Mouse (Mus musculus) fibroblast of lung, adult 2 months (primary cell): ENCODE measurements around the gene Cntn2.
A peak's percentile ranks its signal among the peaks of the same experiment; 100 is the strongest.

Experiments
- DNase-seq: peaks from one replicate; pipeline ENCODE4 v3.0.0-alpha.2; 2011; ENCODE audit warnings: low read depth

The Cntn2 gene

DNA sequence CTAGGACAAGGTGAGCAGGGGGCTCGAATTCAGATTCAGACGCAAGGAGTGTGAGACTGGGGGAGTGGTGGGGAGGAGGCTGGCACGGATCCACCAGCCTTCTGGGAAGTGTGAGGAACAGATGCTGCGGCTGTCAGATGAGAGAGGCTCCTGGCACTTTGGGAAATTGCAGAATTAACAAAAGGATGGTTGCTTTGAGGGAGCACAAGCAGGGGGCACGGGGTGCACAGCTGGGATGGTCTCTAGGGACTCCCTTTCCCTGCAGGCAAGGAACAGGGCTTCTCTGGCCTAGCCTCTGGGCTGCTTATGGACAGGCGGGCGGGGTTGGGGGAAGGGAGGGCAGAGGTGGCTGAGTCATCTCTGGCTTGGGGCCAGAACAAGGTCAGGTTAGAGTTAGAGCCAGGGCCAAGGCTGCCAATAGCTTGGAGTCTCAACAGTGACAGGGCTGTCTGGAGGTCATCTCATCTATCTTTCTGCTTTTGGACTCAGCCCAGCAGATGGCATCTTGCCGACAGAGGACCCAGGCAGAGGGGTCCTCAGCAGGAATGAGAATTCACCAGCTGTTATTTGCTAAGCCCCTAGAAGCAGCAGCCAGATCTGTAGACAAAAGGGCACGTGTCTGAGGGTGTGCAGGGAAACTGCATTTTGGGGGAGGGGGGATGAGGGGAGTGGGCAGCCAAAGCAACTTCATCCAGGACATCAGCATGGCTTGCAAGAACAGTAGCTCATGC, 15.0 kb upstream of the Cntn2 start:
- peak; percentile 32 for DNase-seq

DNA sequence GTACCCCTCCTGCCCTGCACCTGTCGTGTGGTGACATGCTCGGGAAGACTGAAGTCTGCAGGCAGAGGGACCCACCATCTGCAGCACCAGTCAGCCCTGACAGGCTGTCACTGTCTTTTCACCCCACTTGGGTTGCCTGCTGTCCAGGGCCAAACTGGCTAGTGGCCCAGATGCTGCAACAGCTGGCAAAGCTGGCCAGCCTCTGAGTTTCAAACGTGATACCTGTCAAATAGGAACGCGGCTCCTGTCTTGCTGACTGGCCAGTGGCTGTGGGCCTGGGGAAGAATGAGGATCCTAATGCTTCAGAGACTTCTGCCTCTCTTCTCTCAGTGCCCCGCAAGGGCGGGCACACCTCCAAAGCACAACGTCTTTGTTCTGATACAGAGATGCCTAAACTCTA, 733 bp upstream of the Cntn2 start:
- DNase-seq = no peak

DNA sequence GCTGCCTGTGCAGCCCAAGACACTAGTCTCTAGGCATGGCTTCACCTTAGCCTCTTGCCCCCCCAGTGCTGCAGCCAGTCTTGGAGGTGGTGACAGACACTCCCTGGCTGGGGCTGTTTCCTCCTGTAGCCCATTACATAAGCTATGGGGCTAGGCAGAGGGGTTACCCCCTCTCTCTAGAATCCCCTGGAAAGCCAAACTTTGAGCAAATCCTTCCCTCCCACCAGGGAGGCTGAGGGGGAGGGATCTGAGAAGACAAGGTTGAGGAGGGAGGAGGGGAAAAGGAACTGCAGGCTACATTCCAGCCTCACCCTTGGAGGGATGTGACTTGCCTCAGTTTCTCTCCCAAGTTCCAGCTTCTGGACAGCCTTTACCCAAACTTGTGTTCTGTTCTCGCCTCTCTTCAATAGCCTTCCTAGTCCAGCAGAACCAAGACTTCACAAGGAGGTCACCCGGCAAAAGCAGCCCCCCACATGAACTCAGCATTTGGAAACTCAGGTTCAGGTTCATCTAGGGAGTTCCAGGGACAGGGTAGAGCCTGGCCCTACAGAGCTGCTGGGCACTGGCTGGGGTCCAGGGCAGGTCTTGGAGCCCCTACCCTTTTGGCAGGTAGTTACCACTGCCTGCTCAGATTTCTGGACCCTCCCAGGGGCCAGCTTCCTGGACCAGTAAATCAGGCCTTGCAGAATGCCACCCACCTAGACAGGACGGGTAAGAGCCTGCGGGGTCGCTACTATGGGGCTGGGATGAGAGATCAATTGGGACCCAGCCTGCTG, 1.0 kb downstream of the Cntn2 start:
- no peak for DNase-seq

DNA sequence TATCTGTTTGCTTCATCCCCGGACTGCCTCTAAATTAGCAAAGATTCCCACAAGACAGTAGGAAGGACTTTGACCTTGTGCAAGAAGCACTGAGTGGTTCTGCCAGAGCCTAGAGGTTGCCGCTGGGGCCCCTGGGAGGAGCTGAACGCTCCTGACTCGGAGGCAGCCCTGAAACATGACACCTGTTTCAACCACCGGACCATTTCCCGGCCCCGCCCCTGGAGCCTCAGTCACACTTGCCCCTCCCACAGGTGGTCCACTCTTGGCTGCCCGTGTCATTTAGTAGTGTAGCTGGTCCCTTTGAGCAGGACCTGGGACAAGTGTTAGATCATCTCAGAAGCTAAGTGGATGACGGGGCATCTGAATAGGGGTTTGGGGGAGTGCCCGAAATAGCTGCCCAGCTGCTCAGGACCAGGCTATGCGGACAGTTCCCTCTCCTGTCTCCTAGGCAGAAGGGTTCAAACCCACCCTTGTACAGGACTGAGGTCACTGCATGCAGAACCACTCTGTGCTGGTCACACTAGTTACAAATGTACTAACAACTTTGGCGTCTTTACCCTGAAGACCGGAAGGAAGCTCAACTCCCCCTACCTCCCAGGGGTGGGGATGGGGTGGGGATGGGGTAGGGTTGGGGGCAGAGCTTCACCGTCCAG, 1.8 kb downstream of the Cntn2 start:
- DNase-seq = no peak

DNA sequence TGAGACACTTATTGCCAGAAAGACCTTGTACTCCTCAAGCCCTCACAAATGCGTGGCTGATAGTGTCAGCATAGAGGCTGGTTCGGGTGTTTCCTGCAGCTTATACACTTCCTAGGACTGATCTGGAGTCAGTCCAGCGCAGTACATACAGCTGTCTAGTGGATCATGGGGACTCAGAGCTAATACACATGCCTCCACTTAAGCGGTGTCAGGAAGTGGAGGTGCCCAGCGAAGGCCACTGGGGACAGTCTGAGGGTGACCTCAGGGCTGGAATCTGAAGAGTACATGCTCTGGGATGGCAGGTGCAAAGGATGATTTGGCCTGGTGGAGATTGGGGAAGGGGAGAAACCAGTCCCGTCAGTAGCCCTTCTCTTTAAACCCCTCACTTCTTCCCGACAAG, 2.4 kb downstream of the Cntn2 start:
- no peak for DNase-seq

DNA sequence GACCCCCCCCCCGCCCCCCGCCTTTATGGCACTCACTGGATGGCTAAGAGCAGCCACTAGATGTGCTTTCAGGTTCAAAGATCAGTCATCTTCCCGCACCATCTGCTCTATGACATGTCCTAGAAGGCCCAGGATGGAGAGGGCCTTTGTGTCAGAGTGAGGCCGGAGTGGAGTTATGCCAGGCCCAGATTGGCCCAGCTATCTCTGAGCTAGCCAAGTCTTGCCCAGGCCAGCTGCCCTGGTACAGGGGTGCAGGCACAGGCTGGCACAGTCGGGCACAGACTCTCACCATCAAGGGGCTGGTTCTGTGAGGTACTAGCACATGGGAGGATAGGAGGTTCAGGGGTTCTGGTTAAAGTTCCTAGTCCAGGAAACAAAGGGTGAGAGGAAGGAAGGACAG, 5.3 kb downstream of the Cntn2 start:
- no peak for DNase-seq

DNA sequence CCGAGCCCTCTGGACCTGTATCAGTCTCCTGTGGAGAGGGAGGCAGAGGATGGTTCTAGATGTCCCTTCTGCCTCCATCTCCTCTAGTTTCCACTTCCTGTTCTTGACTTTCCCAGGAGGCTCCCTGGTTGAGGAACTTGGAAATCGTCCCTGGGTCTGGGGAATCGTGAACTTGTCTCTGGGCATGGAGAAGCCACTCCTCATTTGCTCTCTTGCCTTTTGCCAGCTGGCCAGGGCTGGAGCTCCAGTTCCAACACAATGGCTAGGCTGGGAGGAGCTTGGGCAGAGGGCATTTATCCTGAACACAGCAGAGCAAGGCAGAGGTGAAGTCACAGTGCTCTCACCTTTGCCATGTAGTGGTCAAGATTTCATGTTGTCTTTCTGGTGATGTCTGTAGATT, 6.6 kb downstream of the Cntn2 start:
- no peak for DNase-seq

DNA sequence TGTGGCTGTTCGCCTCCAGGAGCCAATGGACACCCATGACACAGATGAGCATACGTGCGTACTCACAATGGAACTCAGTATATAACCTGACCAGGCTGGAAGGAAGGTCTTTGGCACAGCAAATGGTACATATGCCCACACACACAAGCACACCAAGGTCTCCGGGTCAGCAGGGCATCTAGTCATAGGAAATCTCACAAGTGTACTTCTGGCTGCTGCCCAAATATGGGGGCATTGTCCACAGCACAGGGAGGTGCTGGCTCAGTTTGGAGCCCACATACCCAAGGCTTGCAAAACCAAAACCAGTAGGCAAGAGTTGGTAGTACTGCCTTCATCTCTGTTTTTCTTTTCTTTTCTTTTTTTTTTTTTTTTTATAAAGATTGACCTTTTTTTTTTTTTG, 7.5 kb downstream of the Cntn2 start:
- DNase-seq = no peak

DNA sequence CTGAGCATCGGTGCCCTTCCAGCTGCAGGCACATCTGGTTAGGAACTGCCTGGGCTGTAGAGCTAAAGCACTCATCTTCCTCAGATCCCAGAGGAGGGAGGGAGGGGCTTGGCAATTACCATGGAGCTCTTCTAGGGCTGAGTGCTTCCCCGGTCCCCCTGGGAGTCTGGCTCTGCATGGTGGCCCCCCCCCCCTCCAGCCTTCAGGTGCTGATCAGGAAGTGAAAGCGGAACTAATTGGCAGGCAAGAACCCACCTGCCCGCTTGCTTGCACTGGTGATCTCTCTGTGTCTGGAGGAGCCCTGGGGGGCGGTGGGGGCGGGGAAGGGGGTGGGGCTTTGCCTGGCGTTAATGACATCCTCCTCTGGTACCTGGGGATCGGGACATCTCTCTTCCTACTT, 9.2 kb downstream of the Cntn2 start:
- DNase-seq = no peak

DNA sequence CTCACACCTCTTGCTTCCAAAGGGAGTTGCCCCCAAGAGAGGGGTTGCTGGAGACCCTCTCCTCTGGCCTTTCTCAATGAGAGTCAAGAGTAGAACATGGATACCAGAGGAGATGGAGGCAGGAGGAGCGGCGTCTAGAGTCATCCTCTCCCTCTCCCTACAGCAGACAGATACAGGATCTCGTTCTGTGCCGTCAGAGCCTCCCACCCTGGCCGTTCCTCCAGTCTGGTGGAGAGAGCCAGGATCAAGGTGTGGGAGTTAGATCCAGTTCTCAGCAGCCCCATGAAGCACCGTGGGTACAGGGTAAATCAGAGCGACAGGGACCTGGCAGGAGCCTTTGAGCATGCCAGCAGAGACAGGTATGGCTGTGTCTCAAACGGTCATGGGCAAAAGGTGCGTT, 10.5 kb downstream of the Cntn2 start:
- no peak for DNase-seq

DNA sequence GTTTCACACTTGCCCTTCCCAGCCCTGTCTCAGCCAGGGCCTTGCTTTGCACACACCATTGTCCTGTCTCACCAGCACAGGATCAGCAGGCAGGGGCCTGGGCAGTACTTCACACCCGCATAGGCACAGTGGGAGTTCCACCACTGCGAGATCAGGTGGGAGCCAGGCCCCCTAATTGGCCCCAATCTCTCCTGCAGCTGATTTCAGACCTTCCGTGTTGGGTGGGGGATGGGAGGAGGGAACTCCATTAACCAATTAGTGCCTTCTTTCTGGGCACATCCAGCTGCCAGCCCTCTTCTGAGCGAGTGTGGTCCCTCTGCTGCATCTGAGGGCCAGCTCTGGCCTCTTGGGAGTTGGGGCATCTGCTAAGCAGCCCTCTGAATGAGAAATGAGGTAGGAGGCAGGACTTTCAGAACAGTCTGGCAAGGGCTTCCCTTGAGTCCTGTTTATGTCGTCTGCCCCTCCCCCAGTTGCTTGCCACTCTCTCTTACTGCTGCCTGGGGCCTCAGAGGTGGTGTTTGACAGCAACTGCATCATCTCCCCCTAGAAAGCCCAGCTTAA, 12.3 kb downstream of the Cntn2 start:
- no peak for DNase-seq

DNA sequence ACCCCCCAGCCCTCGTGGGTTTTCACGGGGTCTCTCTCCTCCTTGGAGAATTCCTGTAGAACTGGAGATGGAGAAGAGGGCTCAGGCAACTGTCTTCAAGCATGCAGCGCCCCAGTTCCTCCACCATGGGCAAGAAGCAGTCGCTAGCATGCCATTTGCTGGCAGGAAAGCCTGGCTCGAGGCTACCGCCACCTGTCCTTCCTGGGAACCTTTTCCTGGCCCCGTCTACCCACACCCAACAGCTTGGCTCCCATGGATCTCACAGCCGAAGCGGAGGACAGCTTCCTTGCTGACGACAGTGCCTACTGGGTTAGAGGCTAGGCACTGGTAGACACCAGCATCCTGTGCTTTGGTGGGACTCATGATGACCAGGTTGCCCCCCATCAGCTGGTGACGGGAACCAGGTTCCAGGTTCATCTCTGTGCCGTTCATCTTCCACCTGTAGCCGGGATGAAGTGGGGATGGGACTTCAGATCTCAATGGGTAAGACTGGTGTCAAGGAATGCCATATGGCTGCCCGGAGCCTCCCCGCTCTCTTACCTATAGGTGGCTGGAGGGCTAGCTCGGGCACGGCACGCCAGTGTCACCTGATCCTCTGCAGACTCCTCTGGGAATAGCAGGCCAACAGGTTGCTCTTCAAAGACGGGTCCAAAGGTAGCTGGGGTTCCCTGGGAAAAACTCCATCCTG, 14.3 kb downstream of the Cntn2 start:
- no peak for DNase-seq

DNA sequence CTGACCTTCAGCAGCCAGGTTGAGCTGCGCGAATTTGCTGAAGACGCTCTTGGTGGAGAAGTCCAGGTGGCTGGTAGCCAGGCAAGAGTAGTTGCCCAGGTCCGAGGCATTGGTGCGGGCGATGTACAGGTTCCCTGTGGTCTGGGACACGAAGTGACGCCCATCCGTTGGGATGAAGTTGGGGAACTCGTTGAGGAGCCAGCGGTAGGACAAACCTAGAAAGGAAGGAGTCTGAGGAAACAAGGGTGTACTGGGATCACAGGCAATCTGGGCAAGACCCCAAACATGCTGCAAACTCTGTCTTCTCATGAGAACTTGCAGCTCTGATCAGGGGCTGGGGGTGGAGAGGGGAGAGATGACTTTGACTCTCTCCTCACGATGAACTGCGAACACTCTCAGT, 15.0 kb downstream of the Cntn2 start:
- DNase-seq = no peak

DNA sequence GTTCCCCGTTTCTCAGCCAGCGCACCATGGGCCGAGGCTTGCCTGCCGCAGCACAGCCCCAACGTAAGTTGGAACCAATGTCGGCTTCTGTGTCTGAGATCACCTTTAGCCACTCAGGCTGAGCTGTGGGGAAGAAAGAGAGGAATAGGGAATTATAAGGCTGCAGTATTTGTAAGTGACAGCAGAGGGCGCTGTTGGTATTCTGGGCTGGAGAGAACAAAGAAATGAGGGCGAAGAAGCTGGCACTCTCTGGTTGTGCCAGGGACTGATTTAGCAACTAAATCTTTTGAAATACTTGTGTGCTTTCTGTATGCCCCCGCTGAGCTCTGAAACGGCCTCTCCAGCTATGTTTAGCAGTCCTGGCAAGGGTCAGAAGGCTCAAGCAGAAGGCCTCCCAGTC, 17.2 kb downstream of the Cntn2 start:
- peak; percentile 40 for DNase-seq

DNA sequence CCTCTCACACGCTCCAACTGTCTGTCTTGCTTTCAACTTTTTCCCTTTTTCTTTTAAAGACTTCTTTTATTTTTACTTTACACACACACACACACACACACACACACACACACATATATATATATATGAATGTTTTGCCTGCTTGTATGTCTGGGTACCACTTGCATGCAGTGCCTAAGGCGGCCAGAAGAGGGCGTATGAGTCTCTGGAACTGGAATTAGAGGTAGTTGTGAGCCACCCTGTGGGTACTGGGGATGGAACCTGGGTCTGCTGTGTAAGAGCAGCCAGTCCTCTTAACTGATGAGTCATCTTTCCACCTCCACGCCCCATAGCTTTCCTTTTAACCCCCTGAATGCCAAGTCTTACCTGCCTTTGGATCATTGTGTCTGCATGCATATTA, 19.1 kb downstream of the Cntn2 start:
- DNase-seq = no peak

DNA sequence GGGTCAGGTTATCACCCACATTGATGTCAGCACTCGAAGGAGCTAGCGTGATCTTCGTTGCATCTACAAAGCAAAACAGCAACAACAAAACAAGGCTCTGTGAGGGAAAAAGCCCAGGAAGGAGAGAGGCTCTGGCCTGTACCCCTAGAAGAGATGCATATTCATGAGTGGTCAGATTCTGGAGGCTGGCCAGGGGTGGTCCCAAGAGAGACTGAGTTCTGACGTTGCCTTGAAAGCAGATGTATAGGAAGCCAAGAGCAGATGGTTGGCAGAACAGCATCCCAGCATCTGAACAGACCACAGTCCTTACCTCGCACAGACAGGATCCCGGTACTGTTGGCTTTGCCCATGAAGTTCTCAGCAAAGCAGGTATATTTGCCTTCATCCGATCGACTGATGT, 20.0 kb downstream of the Cntn2 start:
- DNase-seq = no peak

DNA sequence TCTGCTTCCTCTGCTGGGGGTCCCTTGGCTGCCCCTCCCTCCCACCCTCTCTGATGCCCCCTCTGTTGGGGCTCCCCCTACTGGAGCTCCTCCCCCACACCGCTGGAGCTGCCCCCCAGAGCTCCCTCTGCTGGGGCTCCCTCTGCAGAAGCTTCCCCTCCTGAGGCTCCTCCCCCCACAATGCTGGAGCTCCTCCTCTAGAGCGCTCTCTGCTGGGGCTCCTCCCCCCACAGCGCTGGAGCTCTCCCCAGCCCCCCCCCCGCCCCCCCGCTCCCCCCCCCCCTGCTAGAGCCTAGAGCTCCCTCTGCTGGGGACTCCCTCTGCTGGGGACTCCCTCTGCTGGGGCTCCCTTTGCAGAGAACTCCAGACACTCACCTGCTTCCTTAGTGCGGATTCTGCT, 22.3 kb downstream of the Cntn2 start:
- DNase-seq = no peak

DNA sequence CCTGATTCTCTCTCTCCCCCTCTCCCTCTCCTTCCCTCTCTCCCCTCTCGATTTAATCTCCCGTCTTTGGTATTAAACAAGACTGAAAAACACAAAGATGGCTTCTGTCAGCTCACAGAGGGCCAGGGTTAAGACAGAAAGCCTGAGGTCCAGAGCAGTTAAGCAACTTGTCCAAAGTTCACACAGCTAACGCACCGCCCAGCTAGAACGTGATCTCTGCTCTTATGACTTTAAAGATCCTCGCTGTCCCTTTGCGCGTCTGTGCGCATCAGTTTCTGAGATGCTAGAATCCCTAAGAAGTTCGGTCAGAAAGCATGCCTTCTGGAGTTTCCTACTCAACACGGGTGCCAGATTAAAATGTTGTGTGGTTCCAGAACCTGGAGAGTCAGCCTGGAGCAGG, 23.3 kb downstream of the Cntn2 start:
- DNase-seq = no peak

DNA sequence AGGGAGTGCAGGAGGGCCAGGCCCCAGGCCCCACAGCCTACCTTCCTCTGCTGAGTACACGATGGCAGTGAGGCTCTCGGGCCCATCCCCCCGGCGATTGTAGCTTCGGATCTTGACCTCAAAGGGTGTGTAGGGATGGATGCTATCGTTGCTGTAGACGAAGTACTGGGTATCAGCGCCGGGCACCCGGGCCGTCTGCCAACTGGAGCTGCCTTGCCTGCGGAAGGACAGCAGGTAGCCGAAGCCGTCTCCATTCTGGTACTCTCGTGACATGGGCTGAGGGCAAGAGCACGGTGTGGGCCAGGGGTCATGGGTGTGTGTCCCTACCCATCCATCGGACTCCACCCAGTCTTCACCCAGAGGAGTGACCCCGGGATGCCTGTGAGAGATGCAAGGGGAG, 24.4 kb downstream of the Cntn2 start:
- no peak for DNase-seq

DNA sequence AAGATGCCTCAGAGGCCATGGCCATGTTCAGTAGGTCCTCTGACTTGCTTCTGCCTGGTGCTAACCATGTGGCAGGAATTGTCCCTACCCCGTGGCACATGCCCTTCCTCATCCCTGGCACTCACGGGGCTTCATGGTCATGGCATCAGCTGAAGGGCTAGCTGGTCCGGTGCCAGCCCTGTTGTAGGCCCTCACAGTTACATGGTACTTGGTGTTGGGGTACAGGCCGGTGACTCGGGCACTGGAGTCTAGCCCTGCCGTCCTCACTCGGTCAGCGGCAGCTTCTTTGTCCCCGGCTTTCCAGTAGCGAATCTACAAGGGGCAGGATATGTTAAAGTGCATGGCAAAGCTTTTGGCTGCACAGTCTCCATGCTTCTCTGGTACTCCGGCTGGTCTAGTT, 26.3 kb downstream of the Cntn2 start:
- DNase-seq = no peak

DNA sequence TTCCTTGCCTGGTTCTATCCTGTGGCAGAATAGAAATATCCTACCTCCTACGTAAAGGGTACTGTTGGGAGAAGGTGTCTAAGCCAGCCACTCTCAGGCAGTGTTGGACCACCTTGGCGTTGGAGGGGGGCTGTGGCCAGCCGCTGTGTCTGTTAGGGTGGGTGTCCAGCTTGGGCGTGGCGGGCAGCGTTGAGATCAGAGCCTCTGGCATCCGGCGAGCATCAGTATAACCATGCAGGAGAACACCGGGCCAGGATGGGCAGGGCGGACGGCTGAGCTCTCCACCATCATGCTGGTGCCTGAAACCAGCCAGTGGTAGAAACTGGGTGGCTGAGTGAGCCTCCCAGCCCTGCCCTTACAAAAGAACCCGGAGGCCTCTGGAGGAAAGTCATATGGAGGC, 27.7 kb downstream of the Cntn2 start:
- no peak for DNase-seq

DNA sequence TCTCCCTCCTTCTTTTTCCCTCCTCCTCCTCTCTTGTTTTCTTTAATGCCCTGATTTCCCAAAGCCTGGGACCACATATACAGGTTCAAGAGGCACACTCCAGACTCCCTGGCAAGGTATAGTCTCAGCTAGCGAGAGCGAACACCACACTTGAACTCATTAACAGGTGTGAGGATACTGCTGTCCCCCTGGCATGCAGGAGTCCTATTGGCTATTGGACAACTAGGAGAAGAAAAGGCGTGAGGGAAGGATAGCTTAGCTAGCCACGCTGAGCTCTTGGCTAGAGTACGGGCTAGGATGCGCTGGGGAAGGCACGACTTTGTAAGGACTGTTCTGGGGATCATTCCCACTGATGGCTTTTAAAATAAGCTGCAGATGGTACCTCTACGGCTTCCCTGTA, 30.9 kb downstream of the Cntn2 start:
- no peak for DNase-seq

DNA sequence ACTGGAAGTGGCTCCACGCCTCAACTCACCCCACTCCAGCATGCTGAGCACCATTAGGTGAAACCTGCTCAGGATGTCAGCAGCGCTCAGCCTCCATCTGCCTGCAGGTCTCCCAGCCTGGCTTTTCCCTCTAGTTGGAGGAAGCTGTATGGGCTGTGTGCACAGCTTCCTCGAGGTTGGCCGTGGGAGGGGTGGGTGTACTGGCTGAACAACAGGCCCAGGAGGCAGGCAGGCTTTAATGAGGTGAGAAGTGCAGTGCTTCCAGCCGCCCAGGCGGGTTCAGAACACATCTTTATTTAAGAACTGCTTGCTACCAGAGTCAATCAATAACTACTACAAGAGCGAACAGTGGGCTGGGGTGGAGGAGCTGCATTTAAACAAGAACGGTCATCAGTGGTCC, 31.5 kb downstream of the Cntn2 start:
- no peak for DNase-seq
